ENCODE assay signal across 27 mouse cellular contexts in the genomic region with DNA sequence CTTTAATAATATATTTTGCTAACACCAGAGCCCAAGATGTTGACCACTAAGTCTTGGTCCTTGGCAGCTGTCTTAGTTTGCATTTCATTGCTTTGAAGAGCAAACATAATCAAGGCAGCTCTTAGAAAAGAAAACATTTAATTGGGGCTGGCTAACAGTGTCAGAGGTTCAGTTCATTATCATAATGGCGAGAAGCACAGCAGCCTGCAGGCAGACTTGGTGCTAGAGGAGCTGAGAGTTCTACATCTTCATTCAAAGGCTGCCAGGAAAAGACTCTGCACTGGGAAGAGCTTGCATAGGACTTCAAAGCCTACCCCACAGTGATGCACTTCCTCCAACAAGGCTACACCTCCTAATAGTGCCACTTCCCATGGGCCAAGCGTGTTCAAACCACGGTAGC.
"Had no signal": no experiment of that assay in that cellular context is flagged by ENCODE, and none has a peak within 500 bp of the region (broad histone marks: within the 10 kb centered on the region; RNA-seq: fewer than 3 reads in every experiment).

No protein-coding gene starts in this region.

- H3K27ac ChIP-seq: left cerebral cortex, adult 2 months; limb, embryonic 12.5 days; limb, embryonic 15.5 days; liver, embryonic 14.5 days; lung, embryonic 15.5 days; midbrain, embryonic 10.5 days; midbrain, embryonic 15.5 days; neural tube, embryonic 12.5 days; neural tube, embryonic 15.5 days; stomach, postnatal 0 days had no signal

- DNase-seq: kidney, adult 2 months; kidney, postnatal 10 days; kidney, postnatal 4 days; layer of hippocampus, adult 9-11 months; layer of hippocampus, postnatal 36 days; left cerebral cortex, postnatal 4 days; liver, postnatal 0 days; lung, postnatal 10 days; lung, postnatal 36 days; right cerebral cortex, adult 18-20 months; right cerebral cortex, postnatal 14 days; right cerebral cortex, postnatal 4 days; thymus, adult 2 months; thymus, postnatal 14 days; thymus, postnatal 4 days had no signal

- H3K27me3 ChIP-seq: limb, embryonic 12.5 days; limb, embryonic 15.5 days; lung, embryonic 15.5 days; midbrain, embryonic 15.5 days; neural tube, embryonic 12.5 days; neural tube, embryonic 15.5 days had no signal

- H3K36me3 ChIP-seq: limb, embryonic 12.5 days; limb, embryonic 15.5 days; lung, embryonic 15.5 days; midbrain, embryonic 10.5 days; midbrain, embryonic 15.5 days; neural tube, embryonic 12.5 days; neural tube, embryonic 15.5 days had no signal

- H3K4me2 ChIP-seq: limb, embryonic 12.5 days; limb, embryonic 15.5 days; liver, embryonic 11.5 days; lung, embryonic 15.5 days; midbrain, embryonic 15.5 days; neural tube, embryonic 12.5 days; neural tube, embryonic 15.5 days had no signal

- H3K9me3 ChIP-seq: limb, embryonic 12.5 days; limb, embryonic 15.5 days; lung, embryonic 15.5 days; megakaryocyte, embryonic 14.5 days; midbrain, embryonic 10.5 days; midbrain, embryonic 15.5 days; neural tube, embryonic 12.5 days; neural tube, embryonic 15.5 days had no signal

- ATAC-seq: liver, postnatal 0 days; midbrain, embryonic 15.5 days had no signal

- H3K4me1 ChIP-seq: limb, embryonic 12.5 days; limb, embryonic 15.5 days; lung, embryonic 15.5 days; midbrain, embryonic 15.5 days; neural tube, embryonic 12.5 days; neural tube, embryonic 15.5 days had no signal

- H3K9ac ChIP-seq: limb, embryonic 12.5 days; limb, embryonic 15.5 days; liver, embryonic 14.5 days; liver, postnatal 0 days; lung, embryonic 15.5 days; midbrain, embryonic 15.5 days; neural tube, embryonic 12.5 days; neural tube, embryonic 15.5 days had no signal

- H3K4me3 ChIP-seq: left cerebral cortex, adult 2 months; limb, embryonic 12.5 days; limb, embryonic 15.5 days; lung, embryonic 15.5 days; megakaryocyte, embryonic 14.5 days; midbrain, embryonic 10.5 days; midbrain, embryonic 15.5 days; neural tube, embryonic 12.5 days; neural tube, embryonic 15.5 days had no signal
